Mouse (Mus musculus): ENCODE results near the gene Txndc12.

Txndc12 gene

GRCm38 (mm10) chr4:108845824-108846569 lies 11.6 kb downstream of the Txndc12 start:
- DNase-seq (ENCODE audit: low spot score), result no peak

GRCm38 (mm10) chr4:108847715-108848504 lies 13.5 kb downstream of the Txndc12 start, which contains the start of gene Kti12:
Kti12 (plus strand) TSS chr4:108847785.
- peak; percentile 15 for DNase-seq (ENCODE audit: low spot score)

- no peak for DNase-seq (ENCODE audit: low spot score)
Measured at GRCm38 (mm10) chr4:108848505-108848848, 14.1 kb downstream of the Txndc12 start, which contains the start of gene A730015C16Rik. A730015C16Rik (minus strand) TSS chr4:108848619.

- DNase-seq (ENCODE audit: low spot score), result no peak
Measured at GRCm38 (mm10) chr4:108866806-108867205, 32.4 kb downstream of the Txndc12 start.

GRCm38 (mm10) chr4:108869730-108870374 lies 35.5 kb downstream of the Txndc12 start:
- DNase-seq (ENCODE audit: low spot score), result no peak

- no peak for DNase-seq (ENCODE audit: low spot score)
Measured at GRCm38 (mm10) chr4:108873746-108874145, 39.3 kb downstream of the Txndc12 start.

- no peak for DNase-seq (ENCODE audit: low spot score)
Measured at GRCm38 (mm10) chr4:108877901-108878300, 43.5 kb downstream of the Txndc12 start.

GRCm38 (mm10) chr4:108878963-108879822 lies 44.8 kb downstream of the Txndc12 start, which contains the start of gene Rab3b:
Rab3b (plus strand) TSS chr4:108879063.
- no peak for DNase-seq (ENCODE audit: low spot score)

GRCm38 (mm10) chr4:108883815-108884214 lies 49.4 kb downstream of the Txndc12 start:
- no peak for DNase-seq (ENCODE audit: low spot score)

- no peak for DNase-seq (ENCODE audit: low spot score)
Measured at GRCm38 (mm10) chr4:108887456-108887855, 53.1 kb downstream of the Txndc12 start.

- DNase-seq (ENCODE audit: low spot score), result no peak
Measured at GRCm38 (mm10) chr4:108890876-108891275, 56.5 kb downstream of the Txndc12 start.

- no peak for DNase-seq (ENCODE audit: low spot score)
Measured at GRCm38 (mm10) chr4:108900421-108900820, 66.0 kb downstream of the Txndc12 start.

- no peak for DNase-seq (ENCODE audit: low spot score)
Measured at GRCm38 (mm10) chr4:108902886-108903285, 68.5 kb downstream of the Txndc12 start.

GRCm38 (mm10) chr4:108903346-108903745 lies 68.9 kb downstream of the Txndc12 start:
- DNase-seq (ENCODE audit: low spot score), result no peak

- no peak for DNase-seq (ENCODE audit: low spot score)
Measured at GRCm38 (mm10) chr4:108904076-108904475, 69.7 kb downstream of the Txndc12 start.

GRCm38 (mm10) chr4:108904790-108905189 lies 70.4 kb downstream of the Txndc12 start:
- no peak for DNase-seq (ENCODE audit: low spot score)

GRCm38 (mm10) chr4:108905859-108906258 lies 71.5 kb downstream of the Txndc12 start:
- no peak for DNase-seq (ENCODE audit: low spot score)

GRCm38 (mm10) chr4:108907475-108907874 lies 73.1 kb downstream of the Txndc12 start:
- no peak for DNase-seq (ENCODE audit: low spot score)

GRCm38 (mm10) chr4:108909872-108910425 lies 75.5 kb downstream of the Txndc12 start:
- no peak for DNase-seq (ENCODE audit: low spot score)
